Mouse (Mus musculus): ENCODE measurements around the gene Nmt1. TPM values are rescaled to one million over a fixed set of nuclear protein-coding genes. Genes with fewer than 3 reads are reported as not detected.

Gene Nmt1
- polyA plus RNA-seq, 1 experiment from 2014 or later: 36.7 TPM

GRCm38 (mm10) chr11:102994952-102995351, 33.0 kb upstream of the Nmt1 start:
- H3K4me2 ChIP-seq: no peak overlapping the region
- H3K27ac ChIP-seq (replicated peaks): no peak overlapping the region
- peaks cover 39% of the 10 kb centered on the region for H3K36me3 ChIP-seq (replicated peaks)

GRCm38 (mm10) chr11:102996385-102996784, 31.6 kb upstream of the Nmt1 start:
- 76% methylated on average over 7 of the region's 7 CpGs for WGBS (ENCODE audit: insufficient replicate concordance)
- peaks cover 17% of the 10 kb centered on the region for H3K27me3 ChIP-seq
- peaks cover 39% of the 10 kb centered on the region for H3K36me3 ChIP-seq (replicated peaks)
- ATAC-seq (ENCODE audit: insufficient read depth): no peak
- no peaks in the 10 kb centered on the region for H3K9me3 ChIP-seq (replicated peaks)
- H3K4me1 ChIP-seq (replicated peaks): peaks cover 22% of the 10 kb centered on the region
- H3K9ac ChIP-seq: no peak overlapping the region
- no peak overlapping the region for H3K27ac ChIP-seq (replicated peaks)
- H3K4me2 ChIP-seq: no peak overlapping the region
- no peak overlapping the region for H3K4me3 ChIP-seq (replicated peaks)

More at GRCm38 (mm10) chr11:102994952-102995351, 33.0 kb upstream of the Nmt1 start:
- WGBS (ENCODE audit: insufficient replicate concordance): 89% methylated on average over 18 of the region's 18 CpGs
- no peaks in the 10 kb centered on the region for H3K9me3 ChIP-seq (replicated peaks)
- H3K4me1 ChIP-seq (replicated peaks): peaks cover 22% of the 10 kb centered on the region
- ATAC-seq (ENCODE audit: insufficient read depth): no peak
- no peak overlapping the region for H3K9ac ChIP-seq
- peaks cover 31% of the 10 kb centered on the region for H3K27me3 ChIP-seq
- H3K4me3 ChIP-seq (replicated peaks): no peak overlapping the region

- Histone ChIP-seq H3K36me3 (replicated peaks) (peaks cover 39% of the 10 kb centered on the region), H3K27ac (replicated peaks) (no peak overlapping the region), H3K27me3 (peaks cover 9% of the 10 kb centered on the region), H3K4me3 (replicated peaks) (no peak overlapping the region), H3K9ac (no peak overlapping the region), H3K9me3 (replicated peaks) (no peaks in the 10 kb centered on the region), H3K4me1 (replicated peaks) (peaks cover 22% of the 10 kb centered on the region), H3K4me2 (no peak overlapping the region)
- no peak for ATAC-seq (ENCODE audit: insufficient read depth)
- WGBS (ENCODE audit: insufficient replicate concordance): 81% methylated on average over 12 of the region's 12 CpGs
Observed at GRCm38 (mm10) chr11:102996991-102997770, 30.8 kb upstream of the Nmt1 start.

- no peaks in the 10 kb centered on the region for H3K27me3 ChIP-seq
- no peak for ATAC-seq (ENCODE audit: insufficient read depth)
- H3K36me3 ChIP-seq (replicated peaks): peaks cover 39% of the 10 kb centered on the region
- no peak overlapping the region for H3K27ac ChIP-seq (replicated peaks)
- 21% methylated on average over 7 of the region's 7 CpGs for WGBS (ENCODE audit: insufficient replicate concordance)
- peaks cover 22% of the 10 kb centered on the region for H3K4me1 ChIP-seq (replicated peaks)
- H3K4me2 ChIP-seq: peak overlapping the region; percentile 35; the same call in 1 of the 2 replicates
- no peaks in the 10 kb centered on the region for H3K9me3 ChIP-seq (replicated peaks)
- H3K4me3 ChIP-seq (replicated peaks): no peak overlapping the region
- peak overlapping the region; percentile 10; the same call in 1 of the 2 replicates for H3K9ac ChIP-seq
Observed at GRCm38 (mm10) chr11:102998254-102998576, 29.8 kb upstream of the Nmt1 start.

- Histone ChIP-seq H3K27ac (replicated peaks) (peak overlapping the region; percentile 57), H3K27me3 (no peaks in the 10 kb centered on the region), H3K9ac (0 out of 2 replicates have a peak overlapping the region, but pooled peaks have one; percentile 10), H3K4me3 (replicated peaks) (no peak overlapping the region), H3K36me3 (replicated peaks) (peaks cover 39% of the 10 kb centered on the region), H3K9me3 (replicated peaks) (no peaks in the 10 kb centered on the region), H3K4me1 (replicated peaks) (peaks cover 22% of the 10 kb centered on the region), H3K4me2 (peak overlapping the region; percentile 35; the same call in 1 of the 2 replicates)
- 20% methylated on average over 14 of the region's 14 CpGs for WGBS (ENCODE audit: insufficient replicate concordance)
- peak; percentile 66 for ATAC-seq (ENCODE audit: insufficient read depth)
Observed at GRCm38 (mm10) chr11:102998577-102999316, 29.2 kb upstream of the Nmt1 start.

GRCm38 (mm10) chr11:102999317-102999970, 28.5 kb upstream of the Nmt1 start:
- Histone ChIP-seq H3K9me3 (replicated peaks) (no peaks in the 10 kb centered on the region), H3K4me2 (no peak overlapping the region), H3K4me1 (replicated peaks) (peaks cover 22% of the 10 kb centered on the region), H3K27ac (replicated peaks) (peak overlapping the region; percentile 57), H3K36me3 (replicated peaks) (peaks cover 39% of the 10 kb centered on the region), H3K9ac (no peak overlapping the region), H3K27me3 (no peaks in the 10 kb centered on the region), H3K4me3 (replicated peaks) (no peak overlapping the region)
- WGBS (ENCODE audit: insufficient replicate concordance): 72% methylated on average over 14 of the region's 14 CpGs
- ATAC-seq (ENCODE audit: insufficient read depth): no peak

- Histone ChIP-seq H3K9ac (no peak overlapping the region), H3K36me3 (replicated peaks) (peaks cover 33% of the 10 kb centered on the region), H3K4me1 (replicated peaks) (peaks cover 25% of the 10 kb centered on the region), H3K4me2 (no peak overlapping the region), H3K27ac (replicated peaks) (no peak overlapping the region), H3K4me3 (replicated peaks) (no peak overlapping the region), H3K9me3 (replicated peaks) (no peaks in the 10 kb centered on the region), H3K27me3 (no peaks in the 10 kb centered on the region)
- WGBS (ENCODE audit: insufficient replicate concordance): 83% methylated on average over 16 of the region's 16 CpGs
- ATAC-seq (ENCODE audit: insufficient read depth): no peak
Observed at GRCm38 (mm10) chr11:103000111-103000510, 27.9 kb upstream of the Nmt1 start.

- peaks cover 24% of the 10 kb centered on the region for H3K36me3 ChIP-seq (replicated peaks)
- ATAC-seq (ENCODE audit: insufficient read depth): no peak
- WGBS (ENCODE audit: insufficient replicate concordance): 67% methylated on average over 5 of the region's 5 CpGs
Observed at GRCm38 (mm10) chr11:103001063-103001462, 26.9 kb upstream of the Nmt1 start.

GRCm38 (mm10) chr11:103003210-103003609, 24.8 kb upstream of the Nmt1 start:
- ATAC-seq (ENCODE audit: insufficient read depth): no peak
- no peak overlapping the region for H3K27ac ChIP-seq (replicated peaks)
- no peak overlapping the region for H3K9ac ChIP-seq
- H3K9me3 ChIP-seq (replicated peaks): no peaks in the 10 kb centered on the region
- no peaks in the 10 kb centered on the region for H3K27me3 ChIP-seq
- no peak overlapping the region for H3K4me3 ChIP-seq (replicated peaks)
- no peak overlapping the region for H3K4me2 ChIP-seq
- 0 out of 2 replicates have a peak, but pooled peaks cover 6% of the 10 kb centered on the region for H3K36me3 ChIP-seq (replicated peaks)
- peaks cover 44% of the 10 kb centered on the region for H3K4me1 ChIP-seq (replicated peaks)
- WGBS (ENCODE audit: insufficient replicate concordance): 53% methylated on average over 5 of the region's 5 CpGs

More at GRCm38 (mm10) chr11:103001063-103001462, 26.9 kb upstream of the Nmt1 start:
- Histone ChIP-seq H3K4me3 (replicated peaks) (no peak overlapping the region), H3K9me3 (replicated peaks) (no peaks in the 10 kb centered on the region), H3K27ac (replicated peaks) (no peak overlapping the region), H3K9ac (no peak overlapping the region), H3K27me3 (no peaks in the 10 kb centered on the region), H3K4me2 (no peak overlapping the region), H3K4me1 (replicated peaks) (peaks cover 34% of the 10 kb centered on the region)

GRCm38 (mm10) chr11:103004852-103005251, 23.1 kb upstream of the Nmt1 start:
- Histone ChIP-seq H3K4me2 (no peak overlapping the region), H3K27me3 (no peaks in the 10 kb centered on the region), H3K9ac (no peak overlapping the region), H3K9me3 (replicated peaks) (no peaks in the 10 kb centered on the region), H3K4me1 (replicated peaks) (peaks cover 37% of the 10 kb centered on the region), H3K36me3 (replicated peaks) (no peaks in the 10 kb centered on the region), H3K4me3 (replicated peaks) (no peak overlapping the region), H3K27ac (replicated peaks) (0 out of 2 replicates have a peak overlapping the region, but pooled peaks have one; percentile 29)
- ATAC-seq (ENCODE audit: insufficient read depth): no peak
- 32% methylated on average over 1 of the region's 1 CpGs for WGBS (ENCODE audit: insufficient replicate concordance)

Measured in liver, embryonic 15.5 days (tissue).